Mouse (Mus musculus) gastrocnemius, postnatal 14 days (tissue): ENCODE results near the gene Tbck. TPM values are rescaled to one million over a fixed set of nuclear protein-coding genes. Genes with fewer than 3 reads are reported as not detected.

Experiments used
- DNase-seq: peaks from one replicate; pipeline ENCODE4 v3.0.0; 2021; ENCODE audit warnings: mixed read lengths
- intact Hi-C: fragments of 180-260 bp; cut with DNase I; formaldehyde crosslinking; loops from one replicate; pipeline ENCODE4 v1.15.1; 2025; ENCODE audit warnings: low total_unique reads
- total RNA-seq, 2 experiments: library from RNA; stranded (reverse); gene quantifications; 2 replicates each; pipeline ENCODE4 v1.2.3; 2021

Tbck gene
- total RNA-seq, 2 experiments from 2014 or later = 9.3 to 10.2 TPM

- intact Hi-C loops = no loop called here
- no peak for DNase-seq
Observed at GRCm38 (mm10) chr3:132813706-132814497, 130.0 kb downstream of the Tbck start.

GRCm38 (mm10) chr3:132814791-132815496, 131.0 kb downstream of the Tbck start:
- intact Hi-C loops = no loop called here
- DNase-seq = no peak

- no peak for DNase-seq
- intact Hi-C loops = no loop called here
Observed at GRCm38 (mm10) chr3:132815497-132816326, 131.8 kb downstream of the Tbck start.

GRCm38 (mm10) chr3:132819408-132819807, 135.5 kb downstream of the Tbck start:
- intact Hi-C loops = no loop called here
- no peak for DNase-seq

- no peak for DNase-seq
Observed at GRCm38 (mm10) chr3:132831179-132831873, 147.4 kb downstream of the Tbck start.

GRCm38 (mm10) chr3:132835118-132835794, 151.3 kb downstream of the Tbck start:
- no peak for DNase-seq
- intact Hi-C loops = no loop called here

More at GRCm38 (mm10) chr3:132831179-132831873, 147.4 kb downstream of the Tbck start:
- intact Hi-C loops = no loop called here

- no peak for DNase-seq
- intact Hi-C loops = no loop called here
Observed at GRCm38 (mm10) chr3:132837134-132837533, 153.2 kb downstream of the Tbck start.

GRCm38 (mm10) chr3:132838656-132839417, 154.9 kb downstream of the Tbck start:
- DNase-seq = no peak
- intact Hi-C loops = no loop called here

- no peak for DNase-seq
- intact Hi-C loops = no loop called here
Observed at GRCm38 (mm10) chr3:132839516-132839915, 155.6 kb downstream of the Tbck start.

- no peak for DNase-seq
- intact Hi-C loops = no loop called here
Observed at GRCm38 (mm10) chr3:132842676-132843075, 158.7 kb downstream of the Tbck start.

- no peak for DNase-seq
- intact Hi-C loops = no loop called here
Observed at GRCm38 (mm10) chr3:132849669-132850068, 165.7 kb downstream of the Tbck start.

GRCm38 (mm10) chr3:132850431-132850830, 166.5 kb downstream of the Tbck start:
- intact Hi-C loops = no loop called here

GRCm38 (mm10) chr3:132851417-132851816, 167.5 kb downstream of the Tbck start:
- no peak for DNase-seq
- intact Hi-C loops = no loop called here

More at GRCm38 (mm10) chr3:132850431-132850830, 166.5 kb downstream of the Tbck start:
- no peak for DNase-seq

GRCm38 (mm10) chr3:132851841-132852728, 168.1 kb downstream of the Tbck start:
- intact Hi-C loops = no loop called here
- DNase-seq = peak; percentile 39

- intact Hi-C loops = no loop called here
- no peak for DNase-seq
Observed at GRCm38 (mm10) chr3:132854271-132854670, 170.3 kb downstream of the Tbck start.

- no peak for DNase-seq
- intact Hi-C loops = no loop called here
Observed at GRCm38 (mm10) chr3:132855458-132856212, 171.7 kb downstream of the Tbck start.
